Mouse (Mus musculus) hindbrain, embryonic 16.5 days (tissue): ENCODE measurements at regions not wholly inside any gene's neighbourhood (a gene's known extent, or its start where the extent isn't known, plus 50 kb on each side); places are given as distances from the start of the nearest gene placed in this dataset.

Experiments
- ATAC-seq: fragments of 200-750 bp; cut with Nextera tagmentation; 2 replicates; pipeline ENCODE4 v1.8.0; 2017; ENCODE audit warnings: moderate TSS enrichment, moderate library complexity
- H3K27ac ChIP-seq: fragments of 300-500 bp; sonication (generic); 2 replicates; pipeline ENCODE4 v1.5.1; 2014; ENCODE audit warnings: low read depth, mild to moderate bottlenecking, control low read depth, low read length, moderate library complexity
- H3K27me3 ChIP-seq: fragments of 300-500 bp; sonication (generic); replicated peaks from 2 replicates; pipeline ENCODE4 v1.6.1; 2014; ENCODE audit warnings: low read length; ENCODE audit not compliant: control insufficient read depth, insufficient read depth
- H3K36me3 ChIP-seq: fragments of 300-500 bp; sonication (generic); 2 replicates; pipeline ENCODE4 v1.6.1; 2014; ENCODE audit warnings: mild to moderate bottlenecking, low read length, moderate library complexity, mixed read lengths; ENCODE audit not compliant: control insufficient read depth, insufficient read depth
- H3K4me1 ChIP-seq: fragments of 300-500 bp; sonication (generic); 2 replicates; pipeline ENCODE4 v1.6.1; 2014; ENCODE audit warnings: low read depth, low read length; ENCODE audit not compliant: control insufficient read depth, insufficient read depth
- H3K4me2 ChIP-seq: fragments of 300-500 bp; sonication (generic); 2 replicates; pipeline ENCODE4 v1.6.1; 2014; ENCODE audit warnings: mild to moderate bottlenecking, low read length, control low read depth, moderate library complexity
- H3K4me3 ChIP-seq: fragments of 300-500 bp; sonication (generic); 2 replicates; pipeline ENCODE4 v1.5.1; 2014; ENCODE audit warnings: mild to moderate bottlenecking, low read length, control low read depth, moderate library complexity
- H3K9ac ChIP-seq: fragments of 300-500 bp; sonication (generic); 2 replicates; pipeline ENCODE4 v1.6.1; 2014; ENCODE audit warnings: low read depth, mild to moderate bottlenecking, control low read depth, low read length, moderate library complexity
- H3K9me3 ChIP-seq: fragments of 300-500 bp; sonication (generic); 2 replicates; pipeline ENCODE4 v1.6.1; 2014; ENCODE audit warnings: mild to moderate bottlenecking, low read length, moderate library complexity; ENCODE audit not compliant: control insufficient read depth
- WGBS: fragments of 180-500 bp; shearing (Covaris S2); extraction: QIAGEN DNeasy Blood & Tissue Kit; methylation state at CpG from one replicate; pipeline ENCODE4 v1.1.7; 2014; 5-methylcytosine and 5-hydroxymethylcytosine counted together

DNA sequence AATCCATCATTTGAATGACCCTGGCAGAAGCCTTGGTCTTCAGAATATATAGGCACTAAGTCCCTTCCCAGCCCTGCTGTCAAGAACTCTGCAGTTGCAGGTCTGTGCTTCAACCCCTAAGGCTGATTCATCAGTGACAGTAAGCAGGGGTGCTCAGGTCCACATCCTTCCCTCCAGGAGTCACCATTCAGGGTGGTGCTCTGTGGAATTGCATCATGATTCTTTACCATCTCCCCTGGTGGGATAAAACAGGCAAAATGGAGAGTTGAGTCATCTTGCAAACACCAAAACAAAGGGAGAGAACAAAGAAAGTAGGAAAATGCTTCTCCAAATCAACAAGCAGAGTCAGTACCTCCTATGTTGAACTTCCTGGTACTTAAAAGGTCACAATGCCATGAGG is 388.6 kb upstream of the Xylt1 start:
- Histone ChIP-seq H3K4me1 (no peaks in the 10 kb centered on the region), H3K4me3 (no peak overlapping the region), H3K4me2 (no peak overlapping the region), H3K27ac (no peak overlapping the region), H3K36me3 (no peaks in the 10 kb centered on the region), H3K9me3 (no peaks in the 10 kb centered on the region), H3K9ac (no peak overlapping the region), H3K27me3 (no peaks in the 10 kb centered on the region)
- ATAC-seq = no peak

- no peaks in the 10 kb centered on the region for H3K4me1 ChIP-seq
- no peaks in the 10 kb centered on the region for H3K36me3 ChIP-seq
- WGBS = 96% methylated on average over 3 of the region's 3 CpGs
- no peak overlapping the region for H3K9ac ChIP-seq
- no peaks in the 10 kb centered on the region for H3K27me3 ChIP-seq
- H3K4me2 ChIP-seq = no peak overlapping the region
- H3K9me3 ChIP-seq = no peaks in the 10 kb centered on the region
- H3K27ac ChIP-seq = no peak overlapping the region
- ATAC-seq = no peak
- H3K4me3 ChIP-seq = no peak overlapping the region
Observed at GRCm38 (mm10) chr7:116995770-116996169, 385.0 kb upstream of the Xylt1 start.

GRCm38 (mm10) chr7:117003167-117003566 is 377.6 kb upstream of the Xylt1 start:
- H3K9me3 ChIP-seq = no peaks in the 10 kb centered on the region; the same call in 1 of the 2 replicates
- H3K9ac ChIP-seq = no peak overlapping the region
- H3K27me3 ChIP-seq = no peaks in the 10 kb centered on the region
- H3K4me2 ChIP-seq = no peak overlapping the region
- no peaks in the 10 kb centered on the region for H3K36me3 ChIP-seq
- H3K4me3 ChIP-seq = no peak overlapping the region
- ATAC-seq = no peak
- no peaks in the 10 kb centered on the region for H3K4me1 ChIP-seq
- H3K27ac ChIP-seq = no peak overlapping the region

GRCm38 (mm10) chr7:117018349-117018748 is 362.4 kb upstream of the Xylt1 start:
- Histone ChIP-seq H3K27me3 (no peaks in the 10 kb centered on the region), H3K36me3 (no peaks in the 10 kb centered on the region), H3K4me2 (no peak overlapping the region), H3K27ac (no peak overlapping the region), H3K4me3 (no peak overlapping the region), H3K4me1 (no peaks in the 10 kb centered on the region), H3K9ac (no peak overlapping the region), H3K9me3 (no peaks in the 10 kb centered on the region)
- ATAC-seq = no peak
- 75% methylated on average over 1 of the region's 1 CpGs for WGBS

DNA sequence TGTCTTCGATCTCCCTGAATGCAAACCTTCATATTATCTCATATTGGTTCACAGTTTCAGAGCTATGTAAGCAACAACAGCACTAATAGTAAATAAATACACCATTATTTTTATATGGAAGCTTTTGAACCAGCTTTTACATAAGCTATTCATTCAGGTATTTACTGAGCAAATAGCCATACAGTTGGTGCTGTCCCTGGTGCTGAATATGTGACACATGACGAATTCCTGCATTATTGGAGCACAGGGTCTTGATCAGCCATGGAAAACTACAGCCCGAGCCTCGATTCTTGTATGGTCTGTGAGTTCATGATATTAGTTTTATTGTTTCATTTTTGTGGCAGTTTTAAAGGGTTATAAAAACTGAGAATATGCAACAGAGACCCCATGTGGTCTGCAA is 359.1 kb upstream of the Xylt1 start:
- no peak overlapping the region for H3K27ac ChIP-seq
- WGBS = 60% methylated on average over 4 of the region's 4 CpGs
- no peak for ATAC-seq
- H3K27me3 ChIP-seq = no peaks in the 10 kb centered on the region
- no peak overlapping the region for H3K4me2 ChIP-seq
- H3K4me3 ChIP-seq = no peak overlapping the region
- H3K9ac ChIP-seq = no peak overlapping the region
- no peaks in the 10 kb centered on the region for H3K4me1 ChIP-seq
- H3K36me3 ChIP-seq = no peaks in the 10 kb centered on the region
- H3K9me3 ChIP-seq = no peaks in the 10 kb centered on the region

DNA sequence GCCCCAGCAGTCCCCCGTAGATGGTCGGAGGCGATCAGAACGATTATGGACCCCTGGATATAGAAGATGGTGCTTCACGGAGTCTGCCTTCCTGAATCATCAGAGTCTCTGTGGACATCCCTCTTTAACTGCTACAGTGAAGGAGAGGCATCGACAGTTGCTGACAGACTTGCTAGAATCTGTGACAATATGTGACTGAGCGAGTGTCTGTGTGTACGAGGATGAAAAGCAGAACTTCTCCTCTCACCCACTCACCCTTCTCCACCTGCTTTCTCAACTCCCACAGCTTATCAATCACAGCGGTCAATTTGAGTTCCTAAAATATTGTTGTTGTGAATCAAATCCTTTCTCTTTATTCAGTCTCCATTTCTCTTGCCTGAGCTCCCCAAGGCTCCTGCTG is 335.9 kb upstream of the Xylt1 start:
- no peak overlapping the region for H3K27ac ChIP-seq
- 66% methylated on average over 9 of the region's 9 CpGs for WGBS
- no peaks in the 10 kb centered on the region for H3K4me1 ChIP-seq
- no peaks in the 10 kb centered on the region for H3K27me3 ChIP-seq
- H3K4me3 ChIP-seq = no peak overlapping the region
- H3K9ac ChIP-seq = no peak overlapping the region
- no peaks in the 10 kb centered on the region for H3K36me3 ChIP-seq
- no peak for ATAC-seq
- no peak overlapping the region for H3K4me2 ChIP-seq
- H3K9me3 ChIP-seq = no peaks in the 10 kb centered on the region

GRCm38 (mm10) chr7:117049249-117049648 is 331.5 kb upstream of the Xylt1 start:
- Histone ChIP-seq H3K27me3 (no peaks in the 10 kb centered on the region), H3K4me2 (no peak overlapping the region), H3K36me3 (no peaks in the 10 kb centered on the region), H3K9me3 (no peaks in the 10 kb centered on the region), H3K9ac (no peak overlapping the region), H3K4me1 (no peaks in the 10 kb centered on the region), H3K4me3 (no peak overlapping the region), H3K27ac (no peak overlapping the region)
- ATAC-seq = no peak

DNA sequence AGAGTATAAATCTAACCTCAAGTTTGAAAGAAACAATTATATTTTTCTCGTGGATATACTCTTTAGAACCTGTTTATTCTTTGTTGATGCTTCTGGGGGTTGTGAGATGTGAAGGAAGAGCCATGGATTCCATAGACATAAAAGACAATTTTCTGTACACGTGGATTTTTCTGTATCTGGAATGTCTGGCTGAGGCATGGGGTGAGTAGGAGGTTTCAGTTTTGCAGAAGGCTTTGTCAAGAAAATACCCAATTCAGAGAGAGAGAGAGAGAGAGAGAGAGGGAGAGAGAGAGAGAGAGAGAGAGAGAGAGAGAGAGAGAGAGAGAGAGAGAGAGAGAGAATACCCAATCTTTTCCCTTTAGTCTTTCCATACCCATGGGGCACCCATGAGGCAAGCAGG is 315.0 kb upstream of the Xylt1 start:
- H3K4me1 ChIP-seq = no peaks in the 10 kb centered on the region
- no peak overlapping the region for H3K9ac ChIP-seq
- no peak overlapping the region for H3K27ac ChIP-seq
- no peak for ATAC-seq
- H3K4me2 ChIP-seq = no peak overlapping the region
- H3K36me3 ChIP-seq = no peaks in the 10 kb centered on the region
- no peaks in the 10 kb centered on the region for H3K9me3 ChIP-seq
- H3K27me3 ChIP-seq = no peaks in the 10 kb centered on the region
- H3K4me3 ChIP-seq = no peak overlapping the region
- WGBS = 70% methylated on average over 2 of the region's 2 CpGs

DNA sequence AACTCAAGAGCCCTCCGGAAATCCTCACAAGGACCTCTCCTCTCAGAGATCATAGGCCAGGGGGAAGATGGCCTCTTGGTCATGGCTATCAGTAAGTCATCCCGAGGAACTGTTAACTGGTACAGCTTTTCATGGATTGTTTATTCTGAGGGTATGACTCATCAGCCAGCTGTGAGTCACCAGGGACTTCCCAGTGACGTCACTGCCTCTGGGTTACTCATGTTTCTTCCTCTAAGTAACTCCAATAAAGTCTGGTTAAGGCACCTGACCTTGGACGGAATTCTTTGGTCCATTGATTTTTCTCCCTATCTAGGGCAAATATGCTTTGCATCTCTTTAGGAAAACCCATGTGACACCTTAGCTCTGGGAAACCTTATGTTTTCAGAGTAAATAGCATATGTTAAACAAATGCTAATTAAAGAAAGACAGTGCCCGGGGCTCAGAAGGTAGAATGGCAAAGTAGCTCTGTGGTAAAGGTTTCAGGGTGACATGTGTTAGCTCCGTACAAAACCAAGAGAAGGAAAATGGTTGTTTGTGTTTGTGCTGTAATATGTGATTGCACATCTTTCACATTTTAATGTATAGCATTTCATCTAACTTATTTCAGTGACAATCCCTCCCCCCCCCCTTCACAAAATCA is 289.7 kb upstream of the Xylt1 start:
- no peak overlapping the region for H3K9ac ChIP-seq
- H3K9me3 ChIP-seq = no peaks in the 10 kb centered on the region
- no peak for ATAC-seq
- H3K4me2 ChIP-seq = no peak overlapping the region
- 65% methylated on average over 6 of the region's 6 CpGs for WGBS
- H3K27ac ChIP-seq = no peak overlapping the region
- H3K27me3 ChIP-seq = no peaks in the 10 kb centered on the region
- no peaks in the 10 kb centered on the region for H3K36me3 ChIP-seq
- H3K4me3 ChIP-seq = no peak overlapping the region
- H3K4me1 ChIP-seq = no peaks in the 10 kb centered on the region

- 88% methylated on average over 4 of the region's 4 CpGs for WGBS
- Histone ChIP-seq H3K4me2 (no peak overlapping the region), H3K27me3 (no peaks in the 10 kb centered on the region), H3K36me3 (no peaks in the 10 kb centered on the region), H3K9me3 (no peaks in the 10 kb centered on the region), H3K9ac (no peak overlapping the region), H3K27ac (no peak overlapping the region), H3K4me3 (no peak overlapping the region), H3K4me1 (no peaks in the 10 kb centered on the region)
- no peak for ATAC-seq
Observed at GRCm38 (mm10) chr7:117092860-117093259, 287.9 kb upstream of the Xylt1 start.
